15 mouse cellular contexts compared by ENCODE assay signal in genomic region chr3:135519584-135519983, GRCm38 (mm10). TPM values are rescaled to one million over a fixed set of nuclear protein-coding genes. Genes with fewer than 3 reads are reported as not detected.
A peak's percentile ranks its signal among the peaks of the same experiment; 100 is the strongest.
DNase-seq lines count a peak whose midpoint lies in the region; ATAC-seq and TF ChIP-seq lines count a peak whose summit lies in the region.
"Had no signal": no experiment of that assay in that cellular context is flagged by ENCODE, and none has a peak within 500 bp of the region (broad histone marks: within the 10 kb centered on the region; RNA-seq: fewer than 3 reads in every experiment).

No protein-coding gene starts in this region.

- no peak for TF ChIP-seq CTCF in embryonic fibroblast, embryonic 13.5 days (IDR thresholded peaks at IDR 0.05; ENCODE audit: borderline replicate concordance, insufficient read depth, low read length)

- DNase-seq in adrenal gland, adult 2 months: peak; percentile 38
- no peak for DNase-seq in adrenal gland, postnatal 4 days (ENCODE audit: low spot score in 2 of 2)
- no peak for DNase-seq in limb, embryonic 10.5 days (ENCODE audit: low spot score)
- no peak for DNase-seq in spleen, postnatal 36 days (ENCODE audit: low spot score in 2 of 2)
- no peak for DNase-seq in testis, postnatal 10 days (ENCODE audit: low spot score)
- DNase-seq: cerebellum, postnatal 10 days; liver, embryonic 13.5 days; lung, postnatal 36 days had no signal

- H3K79me2 ChIP-seq in macrophage (ENCODE audit: inconsistent target): no peaks in the 10 kb centered on the region

- peaks cover 5% of the 10 kb centered on the region; the same call in 1 of the 2 replicates for H3K4me1 ChIP-seq in limb, embryonic 15.5 days
- H3K4me1 ChIP-seq in limb, embryonic 10.5 days: peaks cover 13% of the 10 kb centered on the region
- H3K4me1 ChIP-seq in embryonic fibroblast, embryonic 13.5 days (ENCODE audit: control insufficient read depth, insufficient read depth, low read length): peaks cover 12% of the 10 kb centered on the region

- H3K9me3 ChIP-seq in limb, embryonic 15.5 days: no peaks in the 10 kb centered on the region
- no peaks in the 10 kb centered on the region for H3K9me3 ChIP-seq in limb, embryonic 10.5 days (replicated peaks)
- H3K9me3 ChIP-seq: embryonic facial prominence, embryonic 10.5 days; kidney, embryonic 15.5 days; liver, embryonic 13.5 days; midbrain, embryonic 13.5 days had no signal

- H3K4me3 ChIP-seq in limb, embryonic 15.5 days: no peak overlapping the region
- no peak overlapping the region for H3K4me3 ChIP-seq in limb, embryonic 10.5 days
- no peak overlapping the region for H3K4me3 ChIP-seq in embryonic fibroblast, embryonic 13.5 days (ENCODE audit: insufficient read depth, low read length)
- no peak overlapping the region for H3K4me3 ChIP-seq in macrophage (ENCODE audit: inconsistent target)
- H3K4me3 ChIP-seq: embryonic facial prominence, embryonic 10.5 days; kidney, embryonic 15.5 days; liver, embryonic 13.5 days; midbrain, embryonic 13.5 days had no signal

- no peaks in the 10 kb centered on the region for H3K27me3 ChIP-seq in limb, embryonic 15.5 days
- H3K27me3 ChIP-seq in limb, embryonic 10.5 days (ENCODE audit: low read depth, poor library complexity, severe bottlenecking): no peaks in the 10 kb centered on the region
- H3K27me3 ChIP-seq: kidney, embryonic 15.5 days; liver, embryonic 13.5 days; midbrain, embryonic 13.5 days had no signal

- H3K27ac ChIP-seq in limb, embryonic 15.5 days: 0 out of 2 replicates have a peak overlapping the region, but pooled peaks have one; percentile 11
- no peak overlapping the region for H3K27ac ChIP-seq in limb, embryonic 10.5 days
- H3K27ac ChIP-seq in embryonic fibroblast, embryonic 13.5 days (ENCODE audit: insufficient read depth, low read length): peak overlapping the region; percentile 25; the same call in 1 of the 2 replicates
- H3K27ac ChIP-seq in macrophage: peak overlapping the region; percentile 48
- H3K27ac ChIP-seq: embryonic facial prominence, embryonic 10.5 days; kidney, embryonic 15.5 days; liver, embryonic 13.5 days; midbrain, embryonic 13.5 days had no signal

- TF ChIP-seq POLR2A in embryonic fibroblast, embryonic 13.5 days (IDR thresholded peaks at IDR 0.05; ENCODE audit: low read depth, low read length): no peak

- no peaks in the 10 kb centered on the region for H3K36me3 ChIP-seq in limb, embryonic 15.5 days
- no peaks in the 10 kb centered on the region for H3K36me3 ChIP-seq in limb, embryonic 10.5 days
- H3K36me3 ChIP-seq in macrophage (ENCODE audit: inconsistent target): peaks cover 16% of the 10 kb centered on the region; the same call in 1 of the 2 replicates
- H3K36me3 ChIP-seq: embryonic facial prominence, embryonic 10.5 days; kidney, embryonic 15.5 days; liver, embryonic 13.5 days; midbrain, embryonic 13.5 days had no signal

- WGBS in limb, embryonic 15.5 days: 62% methylated on average over 6 of the region's 6 CpGs
- 68% methylated on average over 6 of the region's 6 CpGs for WGBS in limb, embryonic 10.5 days
- WGBS in macrophage (ENCODE audit: missing documents): 76% methylated on average over 6 of the region's 6 CpGs

- ATAC-seq in limb, embryonic 15.5 days (ENCODE audit: insufficient number of reproducible peaks, low FRiP score, low TSS enrichment, low read depth): no peak
- ATAC-seq: inflammation-experienced regulatory T-cells, adult 6 months; midbrain, embryonic 13.5 days had no signal

- H3K4me2 ChIP-seq in limb, embryonic 15.5 days: no peak overlapping the region
- H3K4me2 ChIP-seq: kidney, embryonic 15.5 days; liver, embryonic 13.5 days; midbrain, embryonic 13.5 days had no signal

- no peak overlapping the region for H3K9ac ChIP-seq in limb, embryonic 15.5 days
- H3K9ac ChIP-seq: kidney, embryonic 15.5 days; liver, embryonic 13.5 days; midbrain, embryonic 13.5 days had no signal

RNA-seq across cellular contexts. Expression of gene Manba, which starts 34.2 kb away (rescaled TPM):
- 10 to 100 TPM; 12.1 to 14.3 TPM for total RNA-seq in adrenal gland, adult 2 months (2021)
- polyA plus RNA-seq in adrenal gland, adult 2 months (2012; rRNA removed): 4.0 and 5.6 TPM in 2 replicates
- total RNA-seq in adrenal gland, postnatal 4 days (2021): 10 to 100 TPM; 26.0 to 30.2 TPM
- polyA plus RNA-seq in limb, embryonic 15.5 days (2015; fragmentation: Nextera tagmentation; extraction: Ambion mirVana): 7.4 and 9.5 TPM in 2 replicates
- 1.9 and 2.5 TPM in 2 replicates for polyA plus RNA-seq in limb, embryonic 10.5 days (2016; fragmentation: Nextera tagmentation; extraction: Ambion mirVana)
- 12.9 and 21.7 TPM in 2 replicates for polyA plus RNA-seq in embryonic fibroblast, embryonic 13.5 days (2011; ENCODE audit: insufficient read length, low read depth, missing spikeins)
- 100 to 1,000 TPM in 7 of 26 experiments, 10 to 100 TPM in 19; 19.9 to 142 (median 79.2) TPM for total RNA-seq in macrophage (2018; cell fraction: chromatin; rRNA removed)
- total RNA-seq in macrophage (2018; cell fraction: cytosol; rRNA removed): 10 to 100 TPM; 14.1 to 44.1 (median 24.6) TPM
- 100 to 1,000 TPM in 2 of 26 experiments, 10 to 100 TPM in 24; 24.5 to 104 (median 57.7) TPM for total RNA-seq in macrophage (2018; cell fraction: nucleus; rRNA removed)
- 27.0 to 33.0 TPM (median 32.7 TPM) in 3 replicates for polyA plus RNA-seq in macrophage (2018)
